Mouse (Mus musculus) frontal cortex, postnatal 36 days (tissue): ENCODE measurements around the gene Washc2.
"Not testable (repeated sequence)": the region's sequence is repeated elsewhere in the genome, so short reads cannot be mapped to it uniquely, and the experiment has no call there.

ENCODE experiments used
- DNase-seq, 2 experiments: peaks; one replicate each; pipeline ENCODE4 v3.0.0; 2022; ENCODE audit warnings: low spot score in 2 of 2

Gene Washc2

GRCm38 (mm10) chr6:116207729-116208534 is at the start of gene Washc2:
TSS of gene Washc2 (plus strand) at chr6:116208038.
- peak; percentile 95 to 97 for DNase-seq

GRCm38 (mm10) chr6:116166383-116166782 is 41.5 kb upstream of the Washc2 start:
- no peak for DNase-seq

- DNase-seq = not testable (repeated sequence)
Observed at GRCm38 (mm10) chr6:116173511-116174099, 34.2 kb upstream of the Washc2 start.

- no peak for DNase-seq
Observed at GRCm38 (mm10) chr6:116178376-116178775, 29.5 kb upstream of the Washc2 start.

GRCm38 (mm10) chr6:116180731-116181130 is 27.1 kb upstream of the Washc2 start:
- DNase-seq = no peak

DNA sequence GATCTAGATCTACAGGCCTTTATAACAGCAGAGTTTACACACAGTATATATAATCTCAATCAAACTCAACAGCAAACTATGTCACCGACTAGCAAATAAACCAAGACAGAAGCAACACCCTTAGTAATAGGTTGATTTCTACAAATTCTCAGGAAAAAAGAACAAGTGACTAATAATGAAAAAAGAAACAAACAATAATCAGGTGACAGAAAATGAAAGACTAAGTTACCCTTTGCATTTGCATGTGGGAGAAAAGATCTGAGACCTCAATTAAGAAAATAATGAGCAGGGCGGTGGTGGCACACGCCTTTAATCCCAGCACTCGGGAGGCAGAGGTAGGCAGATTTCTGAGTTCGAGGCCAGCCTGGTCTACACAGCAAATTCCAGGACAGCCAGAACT is 24.3 kb upstream of the Washc2 start:
- no peak for DNase-seq

DNA sequence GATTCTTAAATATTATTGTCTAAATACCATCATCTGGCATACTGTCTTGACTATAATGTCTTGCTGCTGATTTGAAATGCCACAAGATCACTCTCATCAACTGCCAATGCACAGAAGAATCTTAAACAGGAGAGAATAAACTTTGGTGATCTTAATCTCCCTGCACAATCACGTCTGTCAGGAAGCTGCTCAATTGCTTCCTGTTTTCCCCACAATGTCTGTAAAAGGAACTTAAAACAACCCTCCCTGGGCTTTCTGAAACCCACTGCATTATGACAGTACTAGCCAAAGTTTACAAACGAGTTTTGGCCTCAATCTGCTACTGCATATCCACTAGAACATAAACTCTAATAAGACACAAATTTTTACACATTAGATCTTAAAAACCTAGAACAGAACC is 21.4 kb upstream of the Washc2 start:
- no peak for DNase-seq

DNA sequence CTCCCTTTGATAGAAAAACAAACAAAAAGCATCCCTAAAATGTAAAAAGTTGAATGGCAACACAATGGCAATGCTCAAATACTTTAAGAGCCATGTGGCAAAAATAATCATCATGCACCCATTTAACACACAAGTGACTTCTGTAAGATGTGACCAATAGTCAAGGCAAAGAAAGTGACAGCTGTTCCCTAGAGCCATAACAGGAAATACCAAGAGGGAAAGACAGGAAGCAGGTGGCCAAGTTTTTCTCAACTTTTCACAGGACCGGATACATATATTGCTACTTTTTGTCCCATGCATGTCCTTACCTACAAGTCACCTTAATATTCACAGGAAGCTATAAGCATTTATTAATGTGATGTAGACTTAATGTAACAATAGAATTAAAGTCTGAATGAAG is 18.4 kb upstream of the Washc2 start:
- no peak for DNase-seq

GRCm38 (mm10) chr6:116192809-116193311 is 15.0 kb upstream of the Washc2 start:
- peak; percentile 11 to 17 for DNase-seq

DNA sequence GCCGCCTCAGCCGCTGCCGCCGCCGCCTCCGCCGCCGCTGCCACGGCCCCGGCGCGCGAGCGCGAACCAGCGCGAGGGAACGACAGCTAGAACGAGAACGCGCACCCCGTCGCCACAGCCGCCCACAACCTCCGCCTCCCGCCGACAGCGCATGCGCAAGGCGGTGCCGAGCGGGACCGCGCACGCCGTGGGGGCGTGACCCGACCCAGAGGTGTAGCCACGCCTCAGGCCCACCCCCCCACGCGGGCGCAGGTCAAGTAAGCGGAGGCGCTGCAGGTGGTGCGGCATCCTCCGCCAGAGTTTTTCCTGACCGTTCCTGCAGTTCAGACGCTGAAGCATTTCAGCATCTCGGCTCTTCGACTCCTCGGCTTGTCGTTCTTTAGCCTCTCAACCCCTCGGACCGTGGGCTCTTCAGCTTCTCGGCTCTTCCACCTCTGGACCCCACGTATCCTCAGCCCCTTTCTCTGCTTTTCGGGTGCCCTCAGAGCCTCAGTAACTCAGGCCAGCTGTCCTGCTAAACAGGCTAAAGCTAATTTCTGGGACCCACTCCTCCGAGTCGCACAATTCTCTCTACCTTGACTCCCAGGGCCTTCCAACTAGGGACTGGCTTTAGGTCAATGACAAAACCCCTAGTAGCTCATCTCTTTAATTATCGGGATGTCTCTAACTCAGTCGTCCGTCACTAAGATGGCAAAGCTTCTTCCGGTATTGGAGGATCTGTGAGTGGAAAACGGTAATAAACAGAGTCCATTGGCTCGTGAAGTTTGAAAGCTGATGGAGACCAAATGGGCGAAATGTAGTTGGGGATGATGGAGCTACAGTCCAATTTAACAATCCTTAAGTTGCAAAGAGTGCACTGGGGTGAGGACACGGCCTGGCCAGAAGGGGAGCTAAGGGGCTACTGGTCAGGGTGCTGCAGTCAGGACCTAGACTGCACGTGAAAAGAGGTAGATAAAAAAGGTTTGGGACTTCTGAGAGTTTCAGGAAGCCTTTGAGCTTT is 14.1 kb upstream of the Washc2 start, which contains the start of gene Tmcc1:
Tmcc1 (minus strand) TSS at position 93 of the 1,000 bp plus-strand sequence.
- DNase-seq = peak; percentile 99

DNA sequence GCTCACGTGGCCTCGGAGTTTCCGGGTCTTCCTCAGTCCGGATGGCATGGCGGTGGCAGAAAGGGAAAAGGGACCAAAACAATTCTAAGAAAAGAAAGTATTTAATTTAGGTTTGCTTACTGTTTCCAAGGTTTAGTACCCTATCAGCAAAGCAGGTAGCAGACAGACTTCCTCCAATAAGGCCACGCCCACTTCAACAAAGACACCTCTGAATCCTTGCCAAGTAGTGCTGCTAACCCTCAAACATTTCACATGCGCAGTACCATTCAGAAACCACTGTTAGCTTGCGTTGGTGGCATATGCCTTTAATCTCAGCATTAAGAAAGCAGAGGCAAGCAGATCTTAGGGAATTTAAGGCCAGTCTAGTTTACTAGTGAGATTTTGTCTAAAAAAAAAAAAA is 12.0 kb upstream of the Washc2 start:
- no peak for DNase-seq

DNA sequence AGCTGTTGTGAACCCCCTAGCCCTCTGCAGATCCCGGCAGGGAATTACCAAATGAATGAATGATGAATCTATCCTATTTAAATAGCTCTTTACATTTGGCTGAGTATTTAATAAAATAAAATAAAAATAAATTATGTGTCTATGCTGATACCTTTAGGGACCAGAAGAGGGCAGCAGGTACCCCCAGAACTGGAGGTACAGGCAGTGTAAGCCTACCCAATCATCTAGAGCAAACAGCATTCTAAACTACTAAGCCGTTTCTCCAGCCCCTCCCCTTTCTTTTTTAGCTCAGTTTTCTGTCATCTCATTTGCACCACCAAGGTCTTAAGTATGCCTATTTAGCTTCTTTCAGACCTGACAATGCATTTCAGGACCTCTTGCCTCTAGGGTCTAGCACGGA is 9.7 kb upstream of the Washc2 start:
- peak in 1 of 2 experiments; percentile 31 for DNase-seq

GRCm38 (mm10) chr6:116199682-116200081 is 8.2 kb upstream of the Washc2 start:
- DNase-seq = no peak

DNA sequence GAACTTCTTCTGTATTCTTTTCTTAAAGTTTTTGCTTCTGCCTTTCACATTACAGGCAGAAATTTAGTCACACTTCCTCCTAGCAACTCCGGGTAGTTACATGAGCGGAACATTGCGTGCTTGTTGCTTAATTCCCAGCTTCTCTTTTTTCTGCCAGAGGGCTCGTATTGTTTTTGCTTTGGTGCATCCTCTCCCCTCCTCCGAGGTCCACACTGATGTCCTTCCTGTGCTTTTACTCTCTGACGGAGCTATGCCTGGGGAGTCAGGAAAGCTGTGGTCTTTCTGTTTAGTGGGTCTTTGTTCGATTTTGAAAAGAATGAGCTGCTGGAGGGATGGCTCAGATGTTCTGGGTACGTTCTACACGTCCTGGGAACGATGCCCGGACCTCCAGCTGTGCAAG is 19.9 kb downstream of the Washc2 start:
- DNase-seq = no peak

- peak; percentile 70 to 75 for DNase-seq
Observed at GRCm38 (mm10) chr6:116228785-116229525, 21.1 kb downstream of the Washc2 start.

- not testable (repeated sequence) for DNase-seq
Observed at GRCm38 (mm10) chr6:116234821-116235220, 27.0 kb downstream of the Washc2 start.

- DNase-seq = no peak
Observed at GRCm38 (mm10) chr6:116235336-116235735, 27.5 kb downstream of the Washc2 start.

DNA sequence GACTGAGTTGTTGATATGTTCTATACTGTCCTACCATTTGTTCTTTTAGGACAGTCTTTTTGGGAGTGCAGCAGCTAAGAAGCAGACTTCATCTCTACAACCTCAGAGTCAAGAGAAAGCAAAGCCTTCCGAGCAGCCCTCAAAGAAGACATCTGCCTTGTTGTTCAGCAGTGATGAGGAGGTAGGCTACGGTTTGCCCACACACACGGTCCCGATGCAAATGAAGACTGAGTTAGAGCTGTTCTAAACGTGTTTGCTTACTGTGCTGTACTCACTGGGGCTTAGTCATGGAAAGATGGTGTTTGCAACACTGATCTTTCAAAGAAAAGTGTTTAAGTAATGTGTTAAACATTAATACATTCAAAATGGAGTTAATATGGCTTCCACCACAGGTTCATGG is 30.2 kb downstream of the Washc2 start:
- peak; percentile 12 to 13 for DNase-seq

- DNase-seq = no peak
Observed at GRCm38 (mm10) chr6:116240371-116240770, 32.5 kb downstream of the Washc2 start.

DNA sequence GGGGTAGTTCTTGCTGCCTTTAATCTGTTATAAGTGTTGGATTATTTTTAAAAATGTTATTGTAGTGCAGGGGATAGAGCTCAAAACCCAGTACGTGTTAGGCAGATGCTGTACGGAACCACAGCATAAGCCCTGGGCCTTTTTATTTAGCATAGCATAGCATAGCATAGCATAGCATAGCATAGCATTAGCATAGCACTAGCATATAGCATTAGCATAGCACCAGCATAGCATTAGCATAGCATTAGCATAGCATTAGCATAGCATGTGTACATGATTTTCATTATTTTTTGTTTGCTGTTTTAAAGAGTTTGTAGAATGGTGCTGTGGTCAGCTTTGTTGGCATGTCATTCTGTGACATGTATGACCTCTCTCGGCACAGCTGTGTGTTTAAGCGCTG is 51.8 kb downstream of the Washc2 start:
- no peak for DNase-seq

DNA sequence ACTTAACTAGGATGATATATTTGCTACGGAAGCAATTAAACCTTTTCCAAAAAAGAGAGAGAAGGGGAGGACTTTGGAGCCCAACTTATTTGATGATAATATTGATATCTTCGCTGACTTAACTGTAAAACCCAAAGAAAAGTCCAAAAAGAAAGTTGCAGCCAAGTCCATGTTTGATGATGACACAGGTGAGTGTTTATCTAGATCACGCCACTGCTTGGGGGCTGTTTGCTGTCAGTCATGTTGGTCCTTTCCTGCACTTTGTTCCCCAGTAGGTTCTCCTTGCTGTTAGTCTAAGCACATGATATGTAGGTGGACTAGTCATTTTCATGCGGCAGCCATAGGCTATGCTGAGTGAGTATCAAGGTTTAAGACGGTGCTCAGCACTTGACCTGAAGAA is 52.6 kb downstream of the Washc2 start:
- DNase-seq = no peak
